Mouse (Mus musculus): ENCODE data around the gene Ephb4.

The Ephb4 gene

GRCm38 (mm10) chr5:137337190-137337589 lies 12.7 kb upstream of the Ephb4 start:
- DNase-seq: no peak

DNA sequence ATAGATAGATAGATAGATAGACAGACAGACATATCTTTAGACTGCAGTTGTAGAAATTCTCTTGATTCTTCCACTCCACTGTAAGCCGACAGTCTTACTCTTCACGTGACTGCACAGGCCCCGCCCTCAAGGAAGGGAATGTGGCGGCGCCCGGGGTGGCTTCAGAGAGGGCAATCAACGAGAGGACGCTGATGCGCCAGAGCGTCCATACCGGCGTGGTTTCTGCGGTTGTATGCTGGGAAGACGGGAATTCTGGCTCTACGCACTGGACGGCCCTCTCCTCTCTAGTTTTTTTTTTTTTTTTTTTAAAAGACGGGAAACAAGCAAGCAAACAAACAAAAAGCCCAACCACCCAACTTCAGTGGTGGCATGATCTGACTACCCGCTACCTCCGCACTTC lies 11.7 kb upstream of the Ephb4 start:
- DNase-seq: peak; percentile 94

- DNase-seq: peak; percentile 72
These were observed 11.1 kb upstream of the Ephb4 start for GRCm38 (mm10) chr5:137338663-137339289.

GRCm38 (mm10) chr5:137339290-137339979 lies 10.5 kb upstream of the Ephb4 start:
- peak; percentile 74 for DNase-seq

GRCm38 (mm10) chr5:137340222-137340621 lies 9.7 kb upstream of the Ephb4 start:
- peak; percentile 36 for DNase-seq

DNA sequence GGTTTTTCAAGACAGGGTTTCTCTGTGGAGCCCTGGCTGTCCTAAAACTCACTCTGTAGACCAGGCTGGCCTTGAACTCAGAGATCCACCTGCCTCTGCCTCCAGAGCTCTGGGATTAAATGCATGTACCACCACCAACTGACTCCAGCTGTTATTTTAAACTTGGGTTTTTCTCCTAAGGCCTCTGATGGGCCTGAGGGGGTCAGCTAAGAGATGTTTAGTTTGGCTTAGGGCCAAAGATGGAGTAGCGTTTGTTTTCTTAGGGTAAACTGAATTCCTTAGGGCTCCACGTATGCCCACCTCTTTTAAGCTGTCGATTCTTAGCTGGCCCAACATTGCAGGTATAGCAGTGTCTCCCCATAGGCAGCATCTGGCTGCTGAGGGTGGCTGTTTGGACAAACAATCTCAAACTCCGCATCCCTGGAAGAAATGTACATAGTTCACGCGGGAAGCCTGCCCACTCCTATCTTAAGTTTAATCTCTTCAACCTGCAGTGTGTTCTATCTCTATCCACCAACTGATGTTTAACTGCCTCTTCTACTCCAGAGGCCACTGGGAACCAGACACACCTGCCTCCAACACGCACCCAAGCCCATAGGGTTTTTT lies 7.4 kb upstream of the Ephb4 start:
- no peak for DNase-seq

GRCm38 (mm10) chr5:137343412-137343811 lies 6.5 kb upstream of the Ephb4 start:
- DNase-seq: no peak

- no peak for DNase-seq
These were observed 6.0 kb upstream of the Ephb4 start for GRCm38 (mm10) chr5:137343869-137344268.

GRCm38 (mm10) chr5:137345821-137346220 lies 4.1 kb upstream of the Ephb4 start:
- DNase-seq: no peak

DNA sequence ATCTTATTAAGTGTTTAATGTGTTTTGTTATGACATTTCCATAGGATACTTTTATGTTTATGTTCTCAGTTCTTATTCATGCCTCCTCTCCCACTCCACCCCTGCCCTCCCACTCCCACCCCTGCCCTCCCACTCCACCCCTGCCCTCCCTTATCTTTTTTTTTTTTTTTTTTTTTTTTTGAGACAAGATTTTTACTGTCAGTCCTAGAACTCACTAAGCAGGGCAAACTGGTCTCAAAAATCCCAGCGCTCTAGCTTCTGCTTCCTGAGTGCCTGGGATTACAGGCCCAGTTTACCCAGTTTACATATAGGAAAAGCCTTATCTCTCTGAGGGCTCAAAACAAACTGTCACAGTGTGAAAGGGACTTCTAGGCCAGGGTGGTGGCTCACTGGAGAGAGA lies 3.5 kb upstream of the Ephb4 start:
- DNase-seq: no peak

- no peak for DNase-seq
These were observed 2.9 kb upstream of the Ephb4 start for GRCm38 (mm10) chr5:137346983-137347382.

DNA sequence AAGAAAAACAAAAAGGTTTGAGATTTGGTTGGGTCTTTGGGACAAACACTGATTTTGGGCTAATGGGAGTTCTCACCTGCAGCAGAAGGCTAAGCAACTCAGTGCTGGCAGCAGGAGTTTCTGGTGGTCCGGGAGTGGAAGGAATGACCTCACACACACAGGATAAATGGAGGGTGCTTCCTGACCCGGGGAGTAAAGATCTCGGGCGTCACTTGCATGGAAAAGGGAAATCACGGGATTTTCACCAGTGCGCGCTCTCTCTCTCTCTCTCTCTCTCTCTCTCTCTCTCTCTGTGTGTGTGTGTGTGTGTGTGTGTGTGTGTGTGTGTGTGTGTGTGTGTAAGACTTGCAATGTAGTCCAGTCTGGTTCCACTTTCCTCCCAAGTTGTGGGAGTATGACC lies 2.1 kb upstream of the Ephb4 start:
- no peak for DNase-seq

DNA sequence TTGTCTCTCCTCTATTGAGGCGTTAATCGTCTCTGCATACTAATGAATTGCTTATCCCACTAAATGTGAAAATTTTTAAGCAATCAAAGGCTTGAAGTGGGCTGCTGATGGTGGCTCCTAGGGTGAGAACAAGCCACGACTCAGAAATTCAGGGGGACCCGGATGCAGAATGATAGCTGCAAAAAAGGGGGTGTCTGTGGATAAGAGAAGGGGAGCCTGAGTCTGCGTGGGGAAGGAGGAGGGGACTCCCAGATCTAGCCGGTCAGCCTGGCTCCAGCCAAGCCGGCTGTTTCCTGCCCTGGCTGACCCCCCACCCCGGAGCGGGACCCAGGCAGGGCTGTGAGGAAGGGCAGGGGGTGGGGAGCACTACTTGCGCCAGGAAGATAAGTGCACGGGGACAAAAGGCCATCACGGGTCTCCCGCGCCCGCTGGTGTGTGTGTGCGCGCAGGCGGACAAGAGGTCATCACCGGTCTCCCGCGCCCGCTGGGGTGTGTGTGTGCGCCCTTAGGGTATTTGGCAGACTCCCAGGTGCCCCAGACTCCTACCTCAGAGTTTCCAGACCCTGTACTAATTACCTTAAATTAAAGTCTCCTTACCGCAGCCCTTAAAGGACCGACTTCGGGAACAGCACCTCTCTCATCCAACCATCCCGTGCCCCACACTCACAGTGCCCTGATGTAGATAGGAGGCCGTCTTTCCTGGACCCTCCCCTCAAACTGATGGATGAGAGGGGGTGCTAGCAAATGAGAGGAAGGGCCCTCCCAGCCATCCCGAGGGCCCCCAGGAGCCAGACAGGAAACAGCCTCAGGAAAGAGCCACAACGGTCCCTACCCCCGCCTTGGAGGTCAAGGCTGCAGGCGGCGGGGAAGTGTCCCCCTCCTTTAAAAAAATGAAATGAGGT lies 1.2 kb upstream of the Ephb4 start:
- no peak for DNase-seq

DNA sequence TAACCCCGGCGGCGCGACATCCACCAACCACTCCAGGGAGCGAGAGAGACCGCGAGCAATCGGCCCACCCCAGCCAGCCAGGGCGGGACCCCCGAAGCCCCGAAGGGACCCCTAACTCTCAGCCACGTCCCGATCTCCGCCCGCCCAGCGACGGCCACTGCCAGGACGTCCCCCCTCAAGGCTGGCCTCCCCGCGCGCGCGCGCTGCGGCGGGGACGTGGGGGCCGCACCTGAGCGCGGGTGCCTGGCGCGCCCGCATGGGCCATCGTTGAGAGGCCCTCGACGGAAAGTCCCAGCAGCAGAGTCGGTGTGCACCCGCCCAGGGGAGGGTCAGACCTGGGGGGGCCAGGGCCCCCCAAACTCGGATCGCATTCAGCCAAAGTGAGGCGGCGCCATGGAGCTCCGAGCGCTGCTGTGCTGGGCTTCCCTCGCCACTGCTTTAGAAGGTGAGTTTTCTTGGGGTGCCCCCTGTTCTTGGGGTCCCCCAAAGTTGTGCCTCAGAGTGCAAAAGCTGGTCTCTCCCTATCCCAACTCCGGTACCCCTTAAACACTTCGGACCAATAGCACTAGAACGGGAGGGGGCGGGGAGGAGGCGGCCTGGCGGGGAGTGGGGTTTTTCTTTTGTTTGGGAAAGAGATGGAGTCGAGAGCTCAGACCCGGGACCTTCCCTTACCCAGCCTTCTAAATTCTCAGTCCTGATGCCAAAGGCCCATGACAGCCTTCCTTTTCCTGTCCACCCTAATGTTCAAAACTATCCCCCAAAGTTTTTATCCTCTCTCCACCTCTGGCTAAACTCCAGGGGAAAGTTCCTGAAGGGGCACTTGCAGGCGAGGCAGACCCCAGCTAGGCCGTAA lies 522 bp downstream of the Ephb4 start:
- DNase-seq: no peak

DNA sequence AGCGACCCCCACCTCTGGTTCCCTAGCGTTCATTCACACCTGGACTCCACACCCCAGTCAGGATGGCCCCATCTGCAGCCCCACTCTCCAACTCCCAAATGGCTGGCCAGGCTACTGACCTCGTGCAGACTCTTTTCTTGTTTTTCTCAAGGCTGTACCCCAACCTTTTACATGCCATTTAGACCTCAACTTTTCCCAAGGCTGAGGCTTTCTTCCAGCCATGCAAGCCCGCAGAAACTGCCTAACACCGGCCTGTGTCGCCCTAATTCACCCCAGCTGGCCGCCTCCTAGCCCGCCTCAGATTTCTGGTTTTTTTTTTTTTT lies 1.1 kb downstream of the Ephb4 start:
- no peak for DNase-seq

DNA sequence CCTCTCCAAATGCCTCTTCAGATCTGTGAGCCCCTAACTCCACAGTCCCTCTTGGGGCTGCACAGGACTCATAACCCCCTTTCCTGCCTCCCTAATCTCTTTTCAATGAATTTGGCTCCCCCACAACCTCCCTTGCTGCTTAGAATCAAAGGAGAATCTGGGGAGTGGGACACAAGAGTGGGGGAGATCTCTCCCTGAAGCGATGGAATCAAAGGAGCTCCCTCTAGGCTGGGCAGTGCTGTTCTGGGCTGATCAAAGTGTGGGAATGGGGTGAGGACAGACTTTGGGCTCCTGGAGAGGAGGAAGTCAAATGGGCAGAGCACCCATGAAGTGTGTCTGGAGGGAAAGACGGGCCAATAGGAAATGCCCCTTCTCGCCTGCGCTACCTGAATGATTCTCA lies 1.5 kb downstream of the Ephb4 start:
- DNase-seq: no peak

- no peak for DNase-seq
These were observed 2.4 kb downstream of the Ephb4 start for GRCm38 (mm10) chr5:137352011-137352975.

DNA sequence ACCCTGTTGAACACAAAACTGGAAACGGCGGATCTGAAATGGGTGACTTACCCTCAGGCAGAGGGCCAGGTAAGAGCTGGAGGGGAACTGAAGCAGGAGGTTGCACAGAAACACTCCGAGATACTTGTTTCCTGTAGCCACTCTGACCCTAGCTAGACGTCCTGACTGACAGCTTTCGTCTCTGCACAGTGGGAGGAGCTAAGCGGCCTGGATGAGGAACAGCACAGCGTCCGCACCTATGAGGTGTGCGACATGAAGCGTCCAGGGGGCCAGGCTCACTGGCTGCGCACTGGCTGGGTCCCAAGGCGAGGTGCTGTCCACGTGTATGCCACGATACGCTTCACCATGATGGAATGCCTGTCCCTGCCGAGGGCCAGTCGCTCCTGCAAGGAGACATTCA lies 4.2 kb downstream of the Ephb4 start:
- DNase-seq: no peak

DNA sequence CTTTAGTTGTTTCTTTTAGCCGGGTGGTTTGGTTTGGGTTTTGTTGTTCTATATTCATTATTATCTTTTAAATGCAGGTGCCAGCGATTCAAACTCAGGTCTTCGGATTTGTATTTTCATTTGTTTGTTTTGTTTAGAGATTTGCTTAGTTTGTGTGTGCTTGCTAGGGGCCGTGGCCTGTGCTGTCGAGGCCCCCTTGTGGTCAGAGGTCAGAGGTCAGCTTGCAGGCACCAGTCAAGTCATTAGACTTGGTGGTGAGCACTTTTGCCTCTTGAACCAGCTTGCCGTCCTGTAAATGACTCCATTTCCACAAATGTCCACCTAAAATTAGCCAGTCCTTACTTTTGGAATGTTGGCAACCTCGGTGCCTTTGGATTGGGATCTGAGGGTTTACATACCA lies 8.5 kb downstream of the Ephb4 start:
- no peak for DNase-seq

DNA sequence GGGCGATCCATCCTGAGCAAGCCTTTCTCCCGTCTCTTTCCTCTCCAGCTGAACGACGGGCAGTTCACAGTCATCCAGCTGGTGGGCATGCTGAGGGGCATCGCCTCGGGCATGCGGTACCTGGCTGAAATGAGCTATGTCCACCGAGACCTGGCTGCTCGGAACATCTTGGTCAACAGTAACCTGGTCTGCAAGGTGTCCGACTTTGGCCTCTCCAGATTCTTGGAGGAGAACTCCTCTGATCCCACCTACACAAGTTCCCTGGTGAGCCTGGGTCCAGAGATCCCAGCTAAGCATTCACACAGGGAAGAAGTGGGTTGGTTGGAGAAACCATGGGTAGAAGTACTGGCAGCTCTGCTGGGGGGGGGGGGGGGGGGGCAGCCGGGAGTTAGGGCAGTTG lies 19.8 kb downstream of the Ephb4 start:
- no peak for DNase-seq

DNA sequence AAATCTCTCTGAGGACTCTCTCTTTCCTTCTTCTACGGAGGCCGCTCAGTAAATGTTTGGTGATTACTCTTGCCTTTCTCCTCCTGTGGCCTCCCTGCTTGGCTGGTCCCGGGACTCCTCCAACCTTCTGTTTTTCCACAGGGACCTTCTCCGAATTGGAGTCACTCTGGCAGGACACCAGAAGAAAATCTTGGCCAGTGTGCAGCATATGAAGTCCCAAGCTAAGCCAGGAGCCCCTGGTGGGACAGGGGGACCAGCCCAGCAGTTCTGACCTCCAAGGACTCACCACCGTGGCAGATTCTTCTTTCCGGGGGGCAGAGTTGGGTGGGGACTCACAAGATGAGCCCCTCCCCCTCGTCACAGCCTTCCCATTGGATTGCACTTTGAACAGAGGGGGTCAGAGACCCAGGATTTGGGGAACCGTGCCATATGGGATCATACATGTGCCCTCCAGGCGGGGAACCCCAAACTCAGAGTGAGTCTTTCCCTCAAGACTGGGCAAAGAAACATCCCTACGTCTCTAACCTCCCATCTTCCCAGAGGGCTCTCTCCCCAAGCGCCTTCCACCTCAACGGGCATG lies 23.6 kb downstream of the Ephb4 start:
- DNase-seq: no peak

Measured in cerebellum, adult 9-11 months (tissue).